Mouse (Mus musculus) olfactory bulb, adult 2 months (tissue): ENCODE results near the gene Sfxn5.

ENCODE experiments used
- CTCF ChIP-seq: fragments of 200-500 bp; IDR thresholded peaks from 2 replicates; pipeline ENCODE4 v1.5.1; 2012; ENCODE audit warnings: low read depth, mild to moderate bottlenecking, low read length, moderate library complexity; ENCODE audit not compliant: insufficient read depth
- POLR2A ChIP-seq: fragments of 200-500 bp; IDR thresholded peaks from 2 replicates; pipeline ENCODE4 v1.6.1; 2012; ENCODE audit warnings: mild to moderate bottlenecking, low read depth, low read length, moderate library complexity; ENCODE audit not compliant: insufficient read depth

- TF ChIP-seq POLR2A: no peak
- TF ChIP-seq CTCF: no peak
These were observed 95.5 kb downstream of the Sfxn5 start for GRCm38 (mm10) chr6:85237595-85238337.
